Mouse (Mus musculus) cerebellum, adult 2 months (tissue): ENCODE measurements at regions not wholly inside any gene's neighbourhood (a gene's known extent, or its start where the extent isn't known, plus 50 kb on each side); places are given as distances from the start of the nearest gene placed in this dataset.

Experiments
- CTCF ChIP-seq: fragments of 200-500 bp; IDR thresholded peaks from 2 replicates; pipeline ENCODE4 v1.5.1; 2011; ENCODE audit warnings: low read depth, mild to moderate bottlenecking, control low read depth, low read length, moderate library complexity, borderline replicate concordance; ENCODE audit not compliant: insufficient read depth
- POLR2A ChIP-seq: fragments of 200-500 bp; IDR thresholded peaks from 2 replicates; pipeline ENCODE4 v1.6.1; 2011; ENCODE audit warnings: low read length, control low read depth, borderline replicate concordance; ENCODE audit not compliant: insufficient read depth

- TF ChIP-seq CTCF (no peak), POLR2A (no peak)
Measured at GRCm38 (mm10) chr12:92713415-92713814, 864.5 kb upstream of the Sel1l start.
